Mouse (Mus musculus): ENCODE data around the gene Hsp90aa1.

Gene Hsp90aa1

GRCm38 (mm10) chr12:110661746-110662145, 40.8 kb downstream of the Hsp90aa1 start:
- in situ Hi-C loops (cut with MboI, MseI), result no loop called here

- in situ Hi-C loops (cut with MboI, MseI), result no loop called here
Measured at GRCm38 (mm10) chr12:110651464-110651863, 51.1 kb downstream of the Hsp90aa1 start.

- in situ Hi-C loops (cut with MboI, MseI), result no loop called here
Measured at GRCm38 (mm10) chr12:110650241-110650641, 52.3 kb downstream of the Hsp90aa1 start.
